Mouse (Mus musculus): Measurements from ENCODE around the gene Srrm2. TPM values are rescaled to one million over a fixed set of nuclear protein-coding genes. Genes with fewer than 3 reads are reported as not detected.

The Srrm2 gene
- polyA plus RNA-seq, 1 experiment from 2014 or later = 130 TPM

- Histone ChIP-seq H3K27ac (no peak overlapping the region), H3K36me3 (ENCODE audit: inconsistent target) (peaks cover 54% of the 10 kb centered on the region), H3K4me3 (ENCODE audit: inconsistent target) (no peak overlapping the region), H3K79me2 (ENCODE audit: inconsistent target) (peaks cover 94% of the 10 kb centered on the region)
- 81% methylated on average over 3 of the region's 3 CpGs for WGBS (ENCODE audit: missing documents)
Observed at GRCm38 (mm10) chr17:23807918-23808317, 17.6 kb downstream of the Srrm2 start.

DNA sequence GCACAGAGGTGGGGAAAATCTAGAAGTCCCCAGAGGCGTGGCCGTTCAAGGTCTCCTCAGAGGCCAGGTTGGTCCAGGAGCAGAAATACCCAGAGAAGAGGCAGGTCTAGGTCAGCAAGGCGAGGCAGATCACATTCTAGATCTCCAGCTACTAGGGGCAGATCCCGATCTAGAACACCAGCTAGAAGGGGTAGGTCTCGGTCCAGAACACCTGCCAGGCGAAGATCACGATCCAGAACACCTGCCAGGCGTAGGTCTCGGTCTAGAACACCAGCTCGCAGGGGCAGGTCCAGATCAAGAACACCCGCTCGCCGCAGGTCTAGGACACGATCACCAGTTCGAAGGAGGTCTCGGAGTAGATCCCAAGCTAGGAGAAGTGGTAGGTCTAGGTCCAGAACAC lies 25.3 kb downstream of the Srrm2 start:
- peaks cover 97% of the 10 kb centered on the region for H3K36me3 ChIP-seq (ENCODE audit: inconsistent target)
- H3K4me3 ChIP-seq (ENCODE audit: inconsistent target) = no peak overlapping the region
- no peak overlapping the region for H3K27ac ChIP-seq
- WGBS (ENCODE audit: missing documents) = 93% methylated on average over 16 of the region's 16 CpGs
- peaks cover 99% of the 10 kb centered on the region for H3K79me2 ChIP-seq (ENCODE audit: inconsistent target)

DNA sequence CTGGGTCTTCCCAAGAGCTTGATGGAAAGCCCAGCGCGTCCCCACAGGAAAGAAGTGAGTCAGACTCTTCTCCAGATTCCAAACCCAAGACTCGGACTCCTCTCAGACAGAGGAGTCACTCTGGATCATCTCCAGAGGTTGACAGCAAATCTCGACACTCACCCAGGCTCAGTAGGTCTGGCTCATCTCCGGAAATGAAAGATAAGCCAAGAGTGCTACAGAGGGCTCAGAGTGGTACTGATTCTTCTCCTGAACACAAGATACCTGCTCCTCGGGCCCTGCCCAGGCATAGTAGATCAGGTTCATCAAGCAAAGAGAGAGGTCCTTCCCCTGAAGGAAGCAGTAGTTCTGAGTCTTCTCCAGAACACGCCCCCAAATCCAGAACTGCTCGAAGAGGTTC lies 28.2 kb downstream of the Srrm2 start:
- Histone ChIP-seq H3K4me3 (ENCODE audit: inconsistent target) (no peak overlapping the region), H3K36me3 (ENCODE audit: inconsistent target) (peaks cover 99% of the 10 kb centered on the region), H3K79me2 (ENCODE audit: inconsistent target) (peaks cover 74% of the 10 kb centered on the region), H3K27ac (no peak overlapping the region)
- 96% methylated on average over 8 of the region's 8 CpGs for WGBS (ENCODE audit: missing documents)

DNA sequence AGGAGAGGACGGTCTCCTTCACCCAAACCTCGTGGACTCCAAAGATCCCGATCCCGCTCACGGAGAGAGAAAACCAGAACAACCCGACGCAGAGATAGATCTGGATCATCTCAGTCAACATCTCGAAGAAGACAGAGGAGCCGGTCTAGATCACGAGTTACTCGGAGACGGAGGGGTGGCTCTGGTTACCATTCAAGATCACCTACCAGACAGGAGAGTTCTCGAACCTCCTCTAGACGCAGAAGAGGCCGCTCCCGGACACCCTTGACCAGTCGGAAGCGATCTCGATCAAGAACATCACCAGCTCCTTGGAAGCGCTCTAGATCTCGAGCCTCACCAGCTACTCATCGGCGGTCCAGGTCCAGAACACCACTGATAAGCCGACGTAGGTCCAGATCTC lies 28.9 kb downstream of the Srrm2 start:
- H3K36me3 ChIP-seq (ENCODE audit: inconsistent target) = peaks cover 98% of the 10 kb centered on the region
- no peak overlapping the region for H3K4me3 ChIP-seq (ENCODE audit: inconsistent target)
- 96% methylated on average over 22 of the region's 25 CpGs for WGBS (ENCODE audit: missing documents)
- H3K79me2 ChIP-seq (ENCODE audit: inconsistent target) = peaks cover 68% of the 10 kb centered on the region; the same call in 1 of the 2 replicates
- H3K27ac ChIP-seq = no peak overlapping the region

GRCm38 (mm10) chr17:23820731-23821130 lies 30.4 kb downstream of the Srrm2 start:
- Histone ChIP-seq H3K36me3 (ENCODE audit: inconsistent target) (peaks cover 92% of the 10 kb centered on the region), H3K4me3 (ENCODE audit: inconsistent target) (no peak overlapping the region), H3K27ac (no peak overlapping the region), H3K79me2 (ENCODE audit: inconsistent target) (peaks cover 53% of the 10 kb centered on the region; the same call in 1 of the 2 replicates)
- WGBS (ENCODE audit: missing documents) = 98% methylated on average over 4 of the region's 5 CpGs

GRCm38 (mm10) chr17:23822094-23822493 lies 31.8 kb downstream of the Srrm2 start:
- Histone ChIP-seq H3K79me2 (ENCODE audit: inconsistent target) (peaks cover 51% of the 10 kb centered on the region; the same call in 1 of the 2 replicates), H3K27ac (no peak overlapping the region), H3K4me3 (ENCODE audit: inconsistent target) (no peak overlapping the region), H3K36me3 (ENCODE audit: inconsistent target) (peaks cover 78% of the 10 kb centered on the region)
- 91% methylated on average over 4 of the region's 6 CpGs for WGBS (ENCODE audit: missing documents)

- Histone ChIP-seq H3K27ac (no peak overlapping the region), H3K79me2 (ENCODE audit: inconsistent target) (peaks cover 51% of the 10 kb centered on the region), H3K4me3 (ENCODE audit: inconsistent target) (no peak overlapping the region), H3K36me3 (ENCODE audit: inconsistent target) (peaks cover 69% of the 10 kb centered on the region)
- WGBS (ENCODE audit: missing documents) = 94% methylated on average over 15 of the region's 16 CpGs
Observed at GRCm38 (mm10) chr17:23823018-23823417, 32.7 kb downstream of the Srrm2 start.

DNA sequence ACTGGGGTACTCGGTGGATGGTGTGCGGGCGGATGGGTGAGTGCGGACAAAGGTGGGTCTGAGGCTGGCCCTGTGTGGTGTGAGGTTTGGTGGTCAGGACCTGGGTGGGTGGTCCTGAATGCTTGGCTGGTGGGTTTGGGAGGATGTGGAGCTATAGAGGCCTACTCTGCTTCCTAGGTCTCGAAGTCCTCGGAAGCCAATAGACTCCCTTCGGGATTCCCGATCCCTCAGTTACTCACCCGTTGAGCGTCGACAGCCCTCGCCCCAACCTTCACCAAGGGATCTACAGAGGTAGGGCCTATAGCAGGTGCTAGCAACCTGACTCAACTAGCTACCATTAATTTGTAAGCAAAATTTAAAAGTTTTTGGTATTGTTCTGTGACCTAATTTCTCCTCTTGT lies 33.3 kb downstream of the Srrm2 start:
- Histone ChIP-seq H3K27ac (no peak overlapping the region), H3K36me3 (ENCODE audit: inconsistent target) (peaks cover 63% of the 10 kb centered on the region), H3K79me2 (ENCODE audit: inconsistent target) (peaks cover 51% of the 10 kb centered on the region), H3K4me3 (ENCODE audit: inconsistent target) (no peak overlapping the region)
- WGBS (ENCODE audit: missing documents) = 96% methylated on average over 12 of the region's 12 CpGs

DNA sequence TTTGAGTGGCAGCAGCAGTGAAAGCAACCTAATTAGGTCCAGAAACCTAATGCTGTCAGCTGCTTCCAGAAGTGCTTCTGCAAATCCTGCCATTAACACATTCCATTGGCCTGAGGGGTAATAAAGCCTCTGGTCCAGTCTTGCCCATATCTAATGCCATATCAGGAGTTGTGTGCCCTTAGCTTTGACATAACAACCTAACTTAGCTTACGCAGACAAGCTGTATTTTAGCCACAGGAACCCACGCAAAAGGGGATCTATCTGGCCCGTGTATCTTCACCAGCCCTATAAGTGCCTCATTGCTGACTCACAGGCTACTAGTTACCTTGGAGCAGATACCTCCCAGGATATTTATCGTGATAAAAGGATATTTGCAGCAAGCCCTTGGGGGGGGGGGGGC lies 35.3 kb downstream of the Srrm2 start:
- peaks cover 32% of the 10 kb centered on the region for H3K79me2 ChIP-seq (ENCODE audit: inconsistent target)
- no peak overlapping the region for H3K4me3 ChIP-seq (ENCODE audit: inconsistent target)
- 87% methylated on average over 4 of the region's 4 CpGs for WGBS (ENCODE audit: missing documents)
- peaks cover 43% of the 10 kb centered on the region for H3K36me3 ChIP-seq (ENCODE audit: inconsistent target)
- no peak overlapping the region for H3K27ac ChIP-seq

DNA sequence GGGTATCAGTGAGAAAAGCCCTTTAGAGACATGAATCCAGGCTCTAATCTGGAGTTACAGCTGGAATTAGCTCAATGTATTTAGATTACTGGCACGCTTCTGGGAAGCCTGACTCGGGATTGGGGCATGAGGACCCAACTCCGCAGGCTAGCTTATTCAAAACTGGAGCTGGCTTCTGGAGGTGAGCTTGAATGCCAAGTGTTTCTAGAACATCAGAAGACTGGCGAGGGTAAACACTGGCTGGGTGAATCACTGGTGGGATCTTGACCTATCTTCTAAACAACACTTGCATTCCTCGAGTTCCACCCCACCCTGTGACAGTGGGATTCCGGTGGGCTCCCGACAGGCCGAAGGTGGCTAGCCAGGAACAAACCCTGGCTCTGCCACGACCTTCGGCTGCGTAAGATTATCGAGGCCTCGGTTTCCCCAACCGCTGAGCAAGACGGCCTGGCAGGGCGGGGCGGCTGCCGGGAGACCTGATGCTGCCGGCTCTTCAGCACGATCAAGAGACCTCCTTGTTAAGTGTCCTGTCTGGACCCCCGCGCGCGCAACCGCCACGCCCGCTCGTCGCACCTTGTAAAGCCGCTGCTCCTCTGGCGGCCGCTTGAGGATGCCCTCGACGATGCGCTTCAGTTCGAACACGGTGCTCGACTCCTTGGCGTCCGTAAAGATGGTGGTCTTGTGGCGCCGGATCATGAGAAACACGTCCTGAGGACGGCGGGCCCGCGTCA lies 38.1 kb downstream of the Srrm2 start:
- peak overlapping the region; percentile 34 for H3K27ac ChIP-seq
- H3K36me3 ChIP-seq (ENCODE audit: inconsistent target) = peaks cover 15% of the 10 kb centered on the region
- H3K79me2 ChIP-seq (ENCODE audit: inconsistent target) = peaks cover 28% of the 10 kb centered on the region
- WGBS (ENCODE audit: missing documents) = 3% methylated on average over 47 of the region's 47 CpGs
- peak overlapping the region; percentile 78 for H3K4me3 ChIP-seq (ENCODE audit: inconsistent target)

GRCm38 (mm10) chr17:23829064-23829619 lies 38.8 kb downstream of the Srrm2 start, which contains the start of gene Elob:
Elob (minus strand) TSS chr17:23829136.
- Histone ChIP-seq H3K79me2 (ENCODE audit: inconsistent target) (peaks cover 28% of the 10 kb centered on the region), H3K27ac (peak within 1 kb of the TSS; percentile 80), H3K36me3 (ENCODE audit: inconsistent target) (peaks cover 8% of the 10 kb centered on the region), H3K4me3 (ENCODE audit: inconsistent target) (peak within 1 kb of the TSS; percentile 78)
- under 1% methylated on average over 25 of the region's 42 CpGs for WGBS (ENCODE audit: missing documents)

- H3K36me3 ChIP-seq (ENCODE audit: inconsistent target) = no peaks in the 10 kb centered on the region
- H3K4me3 ChIP-seq (ENCODE audit: inconsistent target) = no peak overlapping the region
- peaks cover 25% of the 10 kb centered on the region for H3K79me2 ChIP-seq (ENCODE audit: inconsistent target)
- H3K27ac ChIP-seq = no peak overlapping the region
- WGBS (ENCODE audit: missing documents) = 92% methylated on average over 1 of the region's 1 CpGs
Observed at GRCm38 (mm10) chr17:23831201-23831600, 40.9 kb downstream of the Srrm2 start.

DNA sequence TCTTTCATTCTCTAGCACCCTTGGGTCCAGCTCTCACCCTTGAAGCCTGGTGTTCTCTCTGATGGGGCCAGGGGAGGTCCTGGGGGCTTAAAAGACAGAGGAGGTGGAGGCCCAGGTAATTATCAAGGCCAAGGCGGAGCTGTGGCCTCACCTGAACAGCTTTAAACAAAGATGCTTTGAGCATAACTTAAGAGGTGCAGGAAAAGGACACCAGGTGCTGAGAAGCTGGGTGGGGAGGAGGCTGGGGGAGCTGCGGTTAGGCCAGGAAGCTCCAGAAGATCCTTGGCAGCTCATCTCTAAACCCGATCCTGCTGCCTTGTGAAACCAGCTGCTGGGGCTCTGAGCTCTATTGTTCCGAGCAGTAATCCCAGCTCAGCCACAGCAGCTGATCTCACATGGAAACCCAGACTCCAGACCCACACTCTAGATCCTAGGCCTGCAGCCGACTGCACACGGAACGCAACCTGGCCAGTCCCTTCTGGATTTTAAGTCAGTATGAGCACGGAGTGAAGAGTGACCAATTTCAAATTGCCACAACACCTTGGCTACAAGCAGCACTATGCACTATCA lies 45.8 kb downstream of the Srrm2 start, which contains the start of gene Prss33:
Gene Prss33, minus strand, starts transcription at position 51 of the 570 bp plus-strand sequence.
- no peak within 1 kb of the TSS for H3K27ac ChIP-seq
- 95% methylated on average over 8 of the region's 8 CpGs for WGBS (ENCODE audit: missing documents)
- no peaks in the 10 kb centered on the region for H3K36me3 ChIP-seq (ENCODE audit: inconsistent target)
- H3K4me3 ChIP-seq (ENCODE audit: inconsistent target) = no peak within 1 kb of the TSS
- no peaks in the 10 kb centered on the region for H3K79me2 ChIP-seq (ENCODE audit: inconsistent target)

- H3K79me2 ChIP-seq (ENCODE audit: inconsistent target) = no peaks in the 10 kb centered on the region
- H3K36me3 ChIP-seq (ENCODE audit: inconsistent target) = no peaks in the 10 kb centered on the region
- no peak overlapping the region for H3K27ac ChIP-seq
- 34% methylated on average over 4 of the region's 4 CpGs for WGBS (ENCODE audit: missing documents)
- H3K4me3 ChIP-seq (ENCODE audit: inconsistent target) = no peak overlapping the region
Observed at GRCm38 (mm10) chr17:23841145-23841544, 50.8 kb downstream of the Srrm2 start.

Measured in macrophage (primary cell).